Mouse (Mus musculus) thymus, postnatal 25 days (tissue): ENCODE measurements around the gene A930002H24Rik.

Experiments used
- DNase-seq: peaks from one replicate; pipeline ENCODE4 v3.0.0; 2022

The A930002H24Rik gene

DNA sequence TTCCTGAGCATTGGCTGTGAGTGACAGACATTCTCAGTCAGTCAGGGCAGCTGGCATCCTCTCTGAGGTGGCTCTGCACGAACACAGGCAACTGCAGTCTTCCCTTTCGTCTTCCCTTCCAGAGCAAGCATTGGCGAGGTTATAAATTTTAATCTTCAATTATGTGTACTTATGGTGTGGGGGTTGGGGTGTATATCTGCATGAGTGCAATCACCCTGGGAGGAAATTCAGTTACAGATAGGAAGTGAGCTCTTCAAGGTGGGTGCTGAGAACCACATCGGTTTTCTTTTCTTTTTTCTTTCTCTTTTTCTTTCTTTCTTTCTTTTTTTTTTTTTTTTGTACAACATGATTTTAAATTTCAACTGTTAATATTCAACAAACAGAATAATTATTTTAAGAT lies 32.0 kb downstream of the A930002H24Rik start:
- DNase-seq: no peak

DNA sequence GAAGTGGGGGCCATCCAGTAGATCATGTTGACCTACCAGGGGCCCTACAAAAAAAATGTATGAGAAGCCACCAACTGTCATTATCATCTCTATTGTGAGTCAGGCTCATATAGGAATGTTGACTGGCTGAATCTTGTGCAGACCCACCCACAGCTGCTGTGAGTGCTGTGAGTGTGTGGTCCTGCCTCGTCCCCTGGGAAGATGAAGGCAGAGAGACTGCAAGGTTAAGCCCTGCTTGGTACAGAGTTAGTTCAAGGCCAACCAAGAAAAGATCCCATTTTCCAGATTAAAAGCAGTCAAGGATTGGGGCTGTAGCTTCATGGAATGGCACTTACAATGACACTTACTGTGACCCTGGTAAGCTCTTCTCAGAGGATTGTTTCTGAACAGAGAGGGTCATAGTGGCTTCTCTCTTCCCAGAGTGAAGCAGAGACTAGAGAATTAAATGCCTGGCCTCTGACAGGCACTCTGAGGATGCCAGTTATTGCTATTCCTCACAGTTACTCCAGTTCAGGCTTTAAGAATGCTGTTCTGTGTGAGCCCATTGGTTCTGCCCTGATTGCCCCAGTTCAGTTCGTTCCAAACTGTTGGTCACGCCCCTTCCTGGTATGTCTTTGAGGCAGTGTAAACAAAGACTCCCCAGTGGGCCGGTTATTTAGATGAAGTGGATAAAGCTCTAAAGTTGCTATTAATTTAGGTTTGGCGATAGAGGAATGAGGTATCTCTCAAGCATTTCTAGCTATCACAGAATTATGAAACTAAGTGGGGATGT lies 34.8 kb downstream of the A930002H24Rik start:
- DNase-seq: no peak

DNA sequence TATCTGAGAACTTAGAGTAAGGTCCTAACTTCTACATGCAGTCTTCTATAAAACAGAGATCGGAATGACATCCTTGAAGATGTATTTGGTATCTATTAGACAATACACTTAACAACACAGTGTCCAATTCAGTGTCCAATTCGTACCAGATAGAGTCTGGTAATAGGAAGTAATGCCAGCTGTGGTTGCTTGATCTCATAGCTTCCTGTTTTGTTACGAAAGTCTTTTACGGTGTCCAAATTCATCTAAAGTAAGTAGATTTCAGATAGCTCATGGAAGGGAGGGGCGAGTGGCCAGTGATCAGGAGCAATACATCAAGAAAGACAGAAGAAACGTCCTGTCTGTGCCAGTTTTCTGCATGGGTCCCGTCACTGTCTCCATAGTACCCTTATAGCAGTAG lies 36.8 kb downstream of the A930002H24Rik start:
- no peak for DNase-seq

DNA sequence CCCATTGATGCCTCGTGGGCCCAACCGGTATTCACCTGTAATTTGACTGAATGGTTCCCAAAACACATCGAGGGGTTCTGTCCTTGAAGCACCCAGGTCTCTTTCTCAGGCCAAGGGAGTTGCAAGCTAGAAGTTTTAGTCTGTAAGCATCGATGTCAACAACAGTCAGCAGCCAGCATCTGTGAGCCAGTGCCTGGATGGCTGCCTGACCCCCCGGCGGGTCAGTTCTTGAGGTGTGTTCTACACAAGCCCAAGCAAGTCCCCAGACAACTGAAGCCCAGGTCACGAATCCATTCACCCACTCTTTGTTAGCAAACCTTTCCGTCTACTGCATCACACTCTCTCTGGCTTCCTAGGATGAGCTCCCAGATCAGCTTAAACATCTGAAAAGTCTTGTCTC lies 37.4 kb downstream of the A930002H24Rik start:
- no peak for DNase-seq

DNA sequence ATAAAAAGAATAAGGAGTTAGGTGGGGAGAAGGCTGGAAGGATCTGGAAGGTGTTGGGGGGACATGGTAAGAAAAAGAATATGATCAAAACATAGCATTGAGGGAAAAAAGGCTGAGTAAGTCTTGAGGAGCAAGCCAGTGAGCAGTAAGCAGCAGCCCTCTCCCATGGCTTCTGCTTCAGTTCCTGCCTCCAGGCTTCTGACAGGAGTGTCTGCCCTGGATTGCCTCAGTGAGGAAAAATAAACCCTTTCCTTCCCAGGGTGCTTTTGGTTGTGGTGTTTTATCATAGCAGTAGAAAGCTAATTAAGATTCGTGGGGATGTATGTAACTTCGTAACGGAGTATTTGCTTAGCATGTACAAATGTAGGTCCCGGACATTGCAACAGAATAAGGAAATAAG lies 39.5 kb downstream of the A930002H24Rik start:
- DNase-seq: no peak

DNA sequence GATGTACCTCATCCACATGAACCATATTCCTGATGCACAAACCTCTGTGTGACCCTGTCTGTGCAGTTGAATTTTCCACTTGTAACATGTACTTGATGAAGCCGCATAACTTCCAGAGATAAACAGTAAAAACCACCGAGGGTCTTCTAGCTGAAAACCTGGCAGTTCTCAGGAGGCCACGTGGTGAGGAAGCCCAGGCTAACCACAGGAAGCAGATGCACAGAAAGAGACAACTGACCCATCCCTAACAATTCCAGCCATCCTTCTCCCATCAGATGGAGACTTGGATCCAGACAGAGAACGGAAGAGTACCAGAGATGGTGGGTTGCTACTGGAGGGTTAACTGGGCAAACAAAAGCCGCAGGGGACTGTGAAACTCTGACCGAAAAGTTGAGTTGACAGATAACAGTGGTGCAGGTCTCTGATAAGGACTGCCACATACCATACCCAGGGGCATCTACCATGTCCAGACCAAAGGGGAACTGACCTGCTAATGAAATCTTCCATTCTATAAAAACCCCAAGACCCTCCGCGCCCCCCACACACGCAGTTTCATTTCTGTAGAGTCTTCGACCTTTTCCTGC lies 45.1 kb downstream of the A930002H24Rik start:
- DNase-seq: no peak

DNA sequence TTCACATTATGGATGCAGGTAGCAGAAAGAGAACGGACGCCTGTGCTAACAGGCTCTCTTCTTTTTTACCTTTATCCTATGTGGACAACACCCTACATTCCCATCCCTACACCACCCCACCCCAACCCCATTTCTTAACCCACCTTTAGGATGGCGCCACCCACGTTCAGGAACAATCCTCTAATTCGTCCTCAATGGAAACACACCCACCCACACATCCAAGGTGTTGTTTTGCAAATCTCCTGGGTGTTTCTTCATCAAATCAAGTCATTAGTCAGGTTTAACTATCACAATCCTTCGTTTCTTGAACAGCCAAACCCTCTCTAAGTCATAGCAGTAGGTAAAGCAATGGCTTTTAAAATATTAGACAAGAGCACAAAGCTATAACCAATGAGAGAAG lies 50.0 kb downstream of the A930002H24Rik start:
- no peak for DNase-seq
